Mouse (Mus musculus) lung, embryonic 16.5 days (tissue): ENCODE results near the gene Ttc27. TPM values are rescaled to one million over a fixed set of nuclear protein-coding genes. Genes with fewer than 3 reads are reported as not detected.
A peak's percentile ranks its signal among the peaks of the same experiment; 100 is the strongest.
"Not testable (repeated sequence)": the region's sequence is repeated elsewhere in the genome, so short reads cannot be mapped to it uniquely, and the experiment has no call there.

Source experiments
- ATAC-seq: fragments of 200-750 bp; cut with Nextera tagmentation; 2 replicates; pipeline ENCODE4 v1.8.0; 2017; ENCODE audit warnings: low read depth, mild to moderate bottlenecking, moderate library complexity
- H3K27ac ChIP-seq: fragments of 300-500 bp; sonication (generic); 2 replicates; pipeline ENCODE4 v1.5.1; 2014; ENCODE audit warnings: mild to moderate bottlenecking, control low read depth, low read length
- H3K27me3 ChIP-seq: fragments of 300-500 bp; sonication (generic); 2 replicates; pipeline ENCODE4 v1.6.1; 2014; ENCODE audit warnings: low read depth, low read length, mixed read lengths; ENCODE audit not compliant: control insufficient read depth, insufficient read depth
- H3K36me3 ChIP-seq: fragments of 300-500 bp; sonication (generic); 2 replicates; pipeline ENCODE4 v1.6.1; 2014; ENCODE audit warnings: low read length; ENCODE audit not compliant: control insufficient read depth, insufficient read depth
- H3K4me1 ChIP-seq: fragments of 300-500 bp; sonication (generic); replicated peaks from 2 replicates; pipeline ENCODE4 v1.6.1; 2014; ENCODE audit warnings: low read length, mixed read lengths; ENCODE audit not compliant: control insufficient read depth, insufficient read depth
- H3K4me2 ChIP-seq: fragments of 300-500 bp; sonication (generic); 2 replicates; pipeline ENCODE4 v1.6.1; 2014; ENCODE audit warnings: low read depth, low read length, control low read depth
- H3K4me3 ChIP-seq: fragments of 300-500 bp; sonication (generic); 2 replicates; pipeline ENCODE4 v1.5.1; 2014; ENCODE audit warnings: mild to moderate bottlenecking, low read length, control low read depth
- H3K9ac ChIP-seq: fragments of 300-500 bp; sonication (generic); 2 replicates; pipeline ENCODE4 v1.6.1; 2014; ENCODE audit warnings: low read length, control low read depth
- H3K9me3 ChIP-seq: fragments of 300-500 bp; sonication (generic); 2 replicates; pipeline ENCODE4 v1.6.1; 2016; ENCODE audit warnings: low read length; ENCODE audit not compliant: control insufficient read depth
- WGBS: fragments of 180-500 bp; shearing (Covaris S2); extraction: QIAGEN DNeasy Blood & Tissue Kit; methylation state at CpG from one replicate; pipeline ENCODE4 v1.1.7; 2014; 5-methylcytosine and 5-hydroxymethylcytosine counted together
- polyA plus RNA-seq: library from polyadenylated mRNA; unstranded; fragments of >200 nt; fragmentation: Nextera tagmentation; extraction: Ambion mirVana; gene quantifications from 2 replicates; pipeline ENCODE4 v1.2.1, GENCODE M21; 2015

The Ttc27 gene
- polyA plus RNA-seq, 1 experiment from 2014 or later: 18.6 TPM

DNA sequence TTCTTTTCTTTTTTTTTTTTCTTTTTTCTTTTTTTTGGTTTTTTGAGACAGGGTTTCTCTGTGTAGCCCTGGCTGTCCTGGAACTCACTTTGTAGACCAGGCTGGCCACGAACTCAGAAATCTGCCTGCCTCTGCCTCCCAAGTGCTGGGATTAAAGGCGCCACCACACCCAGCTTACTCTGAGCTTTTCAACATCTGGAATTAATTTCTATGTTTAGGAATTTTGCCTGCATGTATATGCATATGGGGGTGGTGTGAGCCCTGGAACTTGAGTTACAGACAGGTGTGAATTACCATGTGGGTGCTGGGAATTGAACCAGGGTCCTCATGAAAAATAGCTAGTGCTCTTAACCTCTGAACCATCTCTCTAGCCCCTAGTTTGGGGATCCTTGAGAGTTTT, 15.9 kb upstream of the Ttc27 start:
- WGBS: 89% methylated on average over 2 of the region's 2 CpGs

DNA sequence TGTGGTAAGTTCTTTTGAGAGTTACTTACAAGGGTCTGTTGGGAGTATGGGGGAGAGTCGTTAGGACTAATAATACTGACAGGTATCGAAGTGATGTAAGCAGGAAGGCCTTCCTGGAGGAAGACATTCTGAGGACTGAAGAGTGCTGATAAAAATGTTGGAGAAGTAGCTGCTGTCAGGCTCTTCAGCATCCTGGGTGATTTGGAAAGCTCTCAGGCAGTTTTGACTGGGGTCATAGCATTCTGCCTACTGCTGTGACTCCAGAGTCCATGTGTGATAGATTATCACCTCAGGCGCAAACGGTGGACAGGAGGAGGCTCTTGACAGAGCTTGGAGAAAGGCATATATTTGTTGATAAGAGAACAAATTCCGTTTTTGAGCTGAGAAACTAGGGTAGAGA, 12.1 kb upstream of the Ttc27 start:
- no peaks in the 10 kb centered on the region for H3K4me1 ChIP-seq
- no peaks in the 10 kb centered on the region for H3K9me3 ChIP-seq
- no peak overlapping the region for H3K27ac ChIP-seq
- no peak for ATAC-seq
- H3K36me3 ChIP-seq: peaks cover 18% of the 10 kb centered on the region
- no peaks in the 10 kb centered on the region for H3K27me3 ChIP-seq
- 75% methylated on average over 5 of the region's 5 CpGs for WGBS
- no peak overlapping the region for H3K4me3 ChIP-seq
- H3K4me2 ChIP-seq: no peak overlapping the region
- H3K9ac ChIP-seq: no peak overlapping the region

More for the DNA sequence above, 15.9 kb upstream of the Ttc27 start:
- not testable (repeated sequence) for H3K9ac ChIP-seq, H3K4me2 ChIP-seq, H3K27ac ChIP-seq, ATAC-seq, H3K4me1 ChIP-seq, H3K9me3 ChIP-seq, H3K27me3 ChIP-seq, H3K4me3 ChIP-seq
- H3K36me3 ChIP-seq: peaks cover 45% of the 10 kb centered on the region

DNA sequence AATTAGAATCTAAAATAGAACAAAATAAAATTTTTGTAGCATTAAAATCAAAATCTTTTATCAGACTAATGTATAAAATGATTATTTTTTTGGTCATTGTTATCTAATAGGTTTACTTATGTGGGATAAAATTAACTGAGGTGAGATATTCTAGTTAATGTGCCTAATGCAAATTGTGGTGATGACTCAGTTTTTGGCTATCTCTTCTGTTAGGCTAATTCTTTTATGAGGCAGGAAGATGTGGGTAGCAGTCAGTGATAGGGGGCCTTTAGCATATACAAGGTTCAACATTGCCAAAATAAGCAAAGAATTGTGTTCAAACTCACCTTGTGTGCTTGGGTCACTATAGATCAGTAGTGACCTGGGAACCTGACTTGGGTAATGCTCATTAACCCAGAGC, 10.9 kb upstream of the Ttc27 start:
- H3K4me1 ChIP-seq: no peaks in the 10 kb centered on the region
- H3K9me3 ChIP-seq: no peaks in the 10 kb centered on the region
- no peak overlapping the region for H3K4me3 ChIP-seq
- ATAC-seq: no peak
- peaks cover 11% of the 10 kb centered on the region for H3K36me3 ChIP-seq
- H3K27ac ChIP-seq: no peak overlapping the region
- H3K9ac ChIP-seq: no peak overlapping the region
- no peak overlapping the region for H3K4me2 ChIP-seq
- no peaks in the 10 kb centered on the region for H3K27me3 ChIP-seq

DNA sequence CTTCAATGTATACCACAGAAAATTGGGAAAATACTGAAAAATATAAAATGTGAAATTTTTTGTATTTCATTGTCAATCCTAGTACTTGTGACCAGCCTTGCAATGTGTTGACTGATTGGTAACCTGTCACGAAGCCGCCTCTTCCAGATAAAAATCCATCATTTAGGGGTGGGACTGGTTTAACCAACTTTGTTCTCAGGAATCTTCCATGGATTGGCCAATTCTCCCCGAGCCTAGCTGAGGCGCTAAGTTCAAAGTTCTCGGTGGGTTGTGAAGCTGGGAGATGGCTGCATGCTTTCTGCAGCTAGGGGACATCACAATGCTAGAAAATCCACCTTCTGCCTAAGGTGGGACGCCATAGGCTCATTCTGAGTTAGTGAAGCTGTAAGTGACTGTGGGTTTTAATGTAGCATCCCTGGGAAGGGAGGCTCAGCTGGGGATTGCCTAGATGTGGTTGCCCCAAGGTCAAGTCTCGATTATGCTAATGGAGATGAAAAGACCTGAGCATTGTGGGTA, 9.8 kb upstream of the Ttc27 start:
- H3K4me2 ChIP-seq: no peak overlapping the region
- H3K9me3 ChIP-seq: no peaks in the 10 kb centered on the region
- no peak overlapping the region for H3K27ac ChIP-seq
- no peaks in the 10 kb centered on the region for H3K4me1 ChIP-seq
- H3K9ac ChIP-seq: no peak overlapping the region
- H3K27me3 ChIP-seq: no peaks in the 10 kb centered on the region
- 77% methylated on average over 7 of the region's 7 CpGs for WGBS
- H3K4me3 ChIP-seq: no peak overlapping the region
- peaks cover 6% of the 10 kb centered on the region; the same call in 1 of the 2 replicates for H3K36me3 ChIP-seq
- ATAC-seq: no peak

DNA sequence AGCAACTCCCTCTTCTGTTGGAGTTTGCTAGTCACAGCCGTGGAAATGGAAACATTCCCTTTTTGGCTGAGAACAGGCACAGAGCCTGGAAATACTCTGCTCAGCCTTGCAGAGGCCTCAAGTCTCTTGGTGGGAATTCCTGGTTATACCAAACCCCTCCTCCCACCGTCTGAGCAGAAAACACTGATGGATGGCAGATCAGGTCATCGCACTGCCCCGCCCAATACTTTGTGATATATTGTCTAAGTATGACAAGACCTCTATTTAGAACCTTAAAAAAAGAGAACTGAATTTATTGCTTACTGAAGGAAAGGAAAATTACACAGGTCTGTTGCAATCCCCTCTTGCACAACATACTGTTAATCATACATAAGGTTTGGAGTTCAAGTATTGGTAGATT, 6.8 kb upstream of the Ttc27 start:
- Histone ChIP-seq H3K9ac (no peak overlapping the region), H3K27me3 (no peaks in the 10 kb centered on the region), H3K9me3 (no peaks in the 10 kb centered on the region), H3K27ac (no peak overlapping the region), H3K4me1 (no peaks in the 10 kb centered on the region), H3K4me3 (no peak overlapping the region), H3K36me3 (no peaks in the 10 kb centered on the region), H3K4me2 (no peak overlapping the region)
- ATAC-seq: no peak
- WGBS: 63% methylated on average over 4 of the region's 4 CpGs

DNA sequence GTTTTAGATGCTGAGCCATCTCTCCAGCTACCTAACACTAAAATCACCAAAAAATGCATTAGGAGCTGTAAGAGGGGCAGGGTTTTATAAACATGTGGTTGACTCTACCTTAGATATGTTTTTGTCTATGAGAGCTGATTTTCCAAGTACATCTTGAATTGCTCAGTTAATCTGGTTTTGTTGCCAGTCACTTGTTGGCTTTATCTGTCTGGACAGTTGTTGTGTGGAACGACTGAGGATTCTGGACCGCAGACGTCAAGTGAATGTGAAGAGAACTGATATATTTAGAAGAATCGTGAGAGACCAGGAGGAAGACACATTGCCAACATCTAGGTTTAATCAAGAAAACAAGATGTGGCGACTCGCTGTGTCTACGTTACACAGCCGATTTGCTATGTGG, 5.9 kb upstream of the Ttc27 start:
- Histone ChIP-seq H3K9ac (no peak overlapping the region), H3K4me3 (no peak overlapping the region), H3K9me3 (no peaks in the 10 kb centered on the region), H3K27ac (no peak overlapping the region), H3K4me1 (no peaks in the 10 kb centered on the region), H3K36me3 (no peaks in the 10 kb centered on the region), H3K27me3 (no peaks in the 10 kb centered on the region), H3K4me2 (no peak overlapping the region)
- WGBS: 85% methylated on average over 8 of the region's 8 CpGs
- no peak for ATAC-seq

DNA sequence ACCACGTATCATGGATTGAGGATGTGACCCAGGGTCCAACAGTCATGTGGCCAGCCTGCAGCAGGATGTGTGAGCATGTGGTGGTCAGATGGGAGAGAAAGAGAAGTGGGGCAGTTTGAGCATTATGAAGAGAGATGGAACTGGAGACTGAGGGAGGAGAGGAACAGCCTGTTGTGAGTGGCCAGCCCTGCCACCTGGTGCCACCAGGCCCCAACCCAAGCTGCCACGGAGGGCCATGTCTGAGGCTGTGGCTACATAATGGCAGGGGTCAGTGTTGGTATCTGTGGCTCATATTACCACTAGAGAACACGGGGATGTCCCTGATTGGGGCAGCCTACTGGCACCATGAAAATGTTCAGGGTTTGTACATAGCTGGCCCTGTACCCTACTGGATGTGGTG, 2.4 kb upstream of the Ttc27 start:
- Histone ChIP-seq H3K9ac (no peak overlapping the region), H3K9me3 (no peaks in the 10 kb centered on the region), H3K4me2 (no peak overlapping the region), H3K27me3 (no peaks in the 10 kb centered on the region), H3K4me3 (no peak overlapping the region), H3K4me1 (0 out of 2 replicates have a peak, but pooled peaks cover 3% of the 10 kb centered on the region), H3K36me3 (no peaks in the 10 kb centered on the region), H3K27ac (no peak overlapping the region)
- ATAC-seq: no peak
- WGBS: 43% methylated on average over 3 of the region's 3 CpGs

DNA sequence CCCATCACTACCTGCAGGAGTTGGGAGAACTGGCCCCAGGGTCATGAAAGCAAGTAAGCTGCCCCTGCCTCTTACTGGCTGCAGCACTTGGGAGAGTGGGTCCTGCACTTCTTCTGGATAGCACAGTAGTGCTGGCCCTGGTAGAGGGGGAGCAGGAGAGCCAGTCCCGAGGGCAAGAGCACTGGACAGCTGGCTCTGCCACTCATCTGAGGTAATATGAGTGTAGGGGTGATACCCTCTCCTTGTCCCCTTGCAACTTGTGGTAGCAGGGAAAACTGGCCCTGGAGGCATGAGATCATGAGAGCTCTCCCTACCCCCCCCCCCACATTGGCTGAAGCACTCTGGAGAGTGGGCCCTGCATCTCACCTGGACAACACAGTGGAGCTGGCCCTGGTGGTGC, 1.8 kb upstream of the Ttc27 start:
- Histone ChIP-seq H3K9me3 (no peaks in the 10 kb centered on the region), H3K36me3 (no peaks in the 10 kb centered on the region), H3K9ac (no peak overlapping the region), H3K27me3 (no peaks in the 10 kb centered on the region), H3K4me1 (0 out of 2 replicates have a peak, but pooled peaks cover 3% of the 10 kb centered on the region), H3K27ac (no peak overlapping the region), H3K4me3 (no peak overlapping the region), H3K4me2 (no peak overlapping the region)
- no peak for ATAC-seq
- WGBS: 33% methylated on average over 1 of the region's 1 CpGs

DNA sequence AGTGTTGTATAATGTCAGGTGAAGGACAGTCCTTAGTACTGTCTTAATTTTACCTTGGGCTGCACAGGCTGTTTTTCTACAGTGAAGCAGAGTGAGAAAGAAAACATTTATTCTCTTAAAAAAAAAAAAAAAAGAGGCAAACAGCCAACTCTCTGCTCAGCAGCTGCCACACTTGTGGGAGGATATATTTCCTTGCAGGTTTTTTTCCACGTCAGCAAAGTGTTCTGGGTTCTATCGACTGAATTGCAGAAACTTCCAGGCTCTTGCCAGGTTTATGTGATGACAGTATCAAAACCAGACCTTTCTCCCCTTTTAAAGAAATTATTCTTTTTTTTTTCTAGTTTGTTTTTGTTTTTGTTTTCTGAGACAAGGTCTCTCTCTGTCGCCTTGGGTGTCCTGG, 889 bp upstream of the Ttc27 start:
- H3K9ac ChIP-seq: no peak overlapping the region
- no peaks in the 10 kb centered on the region for H3K36me3 ChIP-seq
- H3K4me1 ChIP-seq: 0 out of 2 replicates have a peak, but pooled peaks cover 3% of the 10 kb centered on the region
- no peak for ATAC-seq
- H3K4me2 ChIP-seq: peak overlapping the region; percentile 69; the same call in 1 of the 2 replicates
- no peaks in the 10 kb centered on the region for H3K27me3 ChIP-seq
- no peaks in the 10 kb centered on the region for H3K9me3 ChIP-seq
- no peak overlapping the region for H3K4me3 ChIP-seq
- no peak overlapping the region for H3K27ac ChIP-seq
- WGBS: 46% methylated on average over 3 of the region's 3 CpGs
